Mouse (Mus musculus) heart, embryonic 11.5 days (tissue): ENCODE measurements around the gene Sfxn4. TPM values are rescaled to one million over a fixed set of nuclear protein-coding genes. Genes with fewer than 3 reads are reported as not detected.

Experiments
- ATAC-seq: fragments of 200-750 bp; cut with Nextera tagmentation; replicated peaks from 2 replicates; pipeline ENCODE4 v1.8.0; 2017; ENCODE audit warnings: moderate library complexity; ENCODE audit not compliant: insufficient number of reproducible peaks, low FRiP score, low TSS enrichment
- H3K27ac ChIP-seq: fragments of 300-500 bp; sonication (generic); 2 replicates; pipeline ENCODE4 v1.5.1; 2014; ENCODE audit warnings: mild to moderate bottlenecking, low read depth, low read length
- H3K27me3 ChIP-seq: fragments of 300-500 bp; sonication (generic); 2 replicates; pipeline ENCODE4 v1.6.1; 2014; ENCODE audit warnings: mild to moderate bottlenecking, low read length, mixed read lengths; ENCODE audit not compliant: control insufficient read depth, insufficient read depth
- H3K36me3 ChIP-seq: fragments of 300-500 bp; sonication (generic); 2 replicates; pipeline ENCODE4 v1.6.1; 2014; ENCODE audit warnings: mild to moderate bottlenecking, low read length, moderate library complexity, mixed read lengths; ENCODE audit not compliant: control insufficient read depth, insufficient read depth
- H3K4me1 ChIP-seq: fragments of 300-500 bp; sonication (generic); 2 replicates; pipeline ENCODE4 v1.6.1; 2014; ENCODE audit warnings: low read length; ENCODE audit not compliant: control insufficient read depth, insufficient read depth
- H3K4me2 ChIP-seq: fragments of 300-500 bp; sonication (generic); 2 replicates; pipeline ENCODE4 v1.6.1; 2014; ENCODE audit warnings: mild to moderate bottlenecking, moderate library complexity
- H3K4me3 ChIP-seq: fragments of 300-500 bp; sonication (generic); 2 replicates; pipeline ENCODE4 v1.5.1; 2014; ENCODE audit warnings: low read depth, low read length
- H3K9ac ChIP-seq: fragments of 300-500 bp; sonication (generic); 2 replicates; pipeline ENCODE4 v1.6.1; 2014; ENCODE audit warnings: mild to moderate bottlenecking, low read depth, low read length, moderate library complexity
- H3K9me3 ChIP-seq: fragments of 300-500 bp; sonication (generic); replicated peaks from 2 replicates; pipeline ENCODE4 v1.6.1; 2016; ENCODE audit warnings: low read length; ENCODE audit not compliant: control insufficient read depth
- WGBS: fragments of 180-500 bp; shearing (Covaris S2); extraction: QIAGEN DNeasy Blood & Tissue Kit; methylation state at CpG from one replicate; pipeline ENCODE4 v1.1.7; 2014; ENCODE audit not compliant: insufficient replicate concordance; 5-methylcytosine and 5-hydroxymethylcytosine counted together
- polyA plus RNA-seq: library from polyadenylated mRNA; unstranded; fragments of >200 nt; fragmentation: Nextera tagmentation; extraction: Ambion mirVana; gene quantifications from 2 replicates; pipeline ENCODE4 v1.2.1, GENCODE M21; 2014

The Sfxn4 gene
- polyA plus RNA-seq, 1 experiment from 2014 or later, result 7.3 TPM

DNA sequence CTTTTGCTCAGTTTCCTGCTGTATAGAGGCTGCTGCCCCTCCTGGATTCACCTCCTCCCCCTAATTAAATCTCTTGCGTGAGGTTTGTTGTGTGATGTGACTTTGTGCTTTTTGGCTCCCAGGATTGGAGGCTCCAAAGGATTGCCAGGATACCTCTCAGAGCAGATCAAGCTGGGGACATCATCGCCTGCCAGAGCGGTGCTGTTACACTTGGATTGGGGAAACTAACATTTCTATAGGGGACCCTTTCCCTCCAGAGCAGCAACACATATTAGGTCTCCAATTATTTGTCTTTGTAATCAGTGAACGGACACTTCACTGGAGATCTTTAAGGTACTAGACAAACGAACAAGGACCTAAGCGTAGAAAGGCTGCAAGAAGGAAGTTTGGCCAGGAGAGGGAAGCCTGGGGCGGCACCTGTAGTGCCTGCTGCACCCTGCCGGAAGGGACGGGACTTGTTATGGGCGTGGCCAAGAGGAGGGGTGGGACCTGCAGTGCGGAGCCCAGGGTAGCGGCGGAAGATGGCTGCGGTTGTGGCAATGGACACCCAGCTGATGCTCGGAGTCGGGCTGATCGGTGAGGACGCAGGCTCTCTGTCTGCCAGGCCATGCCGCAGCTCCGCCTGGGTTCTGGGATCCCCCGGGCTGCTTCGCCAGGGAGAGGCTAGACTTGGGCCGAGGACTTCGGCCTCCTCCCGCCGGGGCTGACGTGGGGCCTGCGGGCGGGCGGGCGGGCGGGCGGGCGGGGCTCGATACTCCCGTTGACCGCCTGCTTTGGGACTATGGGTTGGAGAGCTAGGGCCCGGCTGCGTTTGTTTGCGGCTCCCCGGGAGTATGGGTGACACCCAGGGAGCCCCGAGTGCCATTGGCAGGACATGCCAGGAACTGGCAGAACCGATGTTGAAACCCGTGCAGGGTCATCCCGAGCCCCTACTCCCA is 49.9 kb downstream of the Sfxn4 start, which contains the start of gene Fam45a:
Gene Fam45a (plus strand): TSS at position 488 of the 938 bp plus-strand sequence.
- Histone ChIP-seq H3K27me3 (no peaks in the 10 kb centered on the region), H3K4me2 (peak within 1 kb of the TSS; percentile 77), H3K9ac (peak within 1 kb of the TSS; percentile 70), H3K4me3 (peak within 1 kb of the TSS; percentile 63), H3K4me1 (peaks cover 7% of the 10 kb centered on the region; the same call in 1 of the 2 replicates), H3K36me3 (peaks cover 6% of the 10 kb centered on the region; the same call in 1 of the 2 replicates), H3K27ac (peak within 1 kb of the TSS; percentile 46), H3K9me3 (no peaks in the 10 kb centered on the region)
- 2% methylated on average over 42 of the region's 45 CpGs for WGBS
- ATAC-seq, result peak; percentile 100

GRCm38 (mm10) chr19:60809927-60810326 is 51.4 kb downstream of the Sfxn4 start:
- no peak overlapping the region for H3K4me3 ChIP-seq
- H3K27ac ChIP-seq, result no peak overlapping the region
- no peak overlapping the region for H3K9ac ChIP-seq
- 65% methylated on average over 2 of the region's 2 CpGs for WGBS
- peaks cover 7% of the 10 kb centered on the region; the same call in 1 of the 2 replicates for H3K4me1 ChIP-seq
- no peak for ATAC-seq
- no peaks in the 10 kb centered on the region for H3K27me3 ChIP-seq
- 0 out of 2 replicates have a peak, but pooled peaks cover 2% of the 10 kb centered on the region for H3K36me3 ChIP-seq
- H3K4me2 ChIP-seq, result no peak overlapping the region
- H3K9me3 ChIP-seq, result no peaks in the 10 kb centered on the region

DNA sequence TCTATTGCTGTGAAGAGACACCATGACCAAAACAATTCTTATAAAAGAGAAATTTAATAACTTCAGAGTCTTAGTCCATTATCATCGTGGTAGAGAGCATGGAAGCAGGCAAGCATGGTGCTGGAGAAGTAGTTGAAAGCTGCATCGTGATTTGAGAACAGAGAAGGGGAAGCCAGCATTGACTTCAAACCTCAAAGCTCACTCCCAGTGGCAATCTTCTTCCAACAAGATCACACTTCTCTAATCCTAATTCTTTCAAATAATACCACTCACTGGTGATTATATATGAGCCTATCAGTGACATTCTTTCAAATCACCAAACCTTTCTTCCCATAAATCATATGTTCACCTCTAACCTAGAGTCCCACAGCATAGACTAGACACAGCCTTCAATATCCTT is 56.4 kb downstream of the Sfxn4 start:
- Histone ChIP-seq H3K4me3 (no peak overlapping the region), H3K36me3 (no peaks in the 10 kb centered on the region), H3K27ac (no peak overlapping the region), H3K9ac (no peak overlapping the region), H3K9me3 (no peaks in the 10 kb centered on the region), H3K27me3 (no peaks in the 10 kb centered on the region), H3K4me2 (no peak overlapping the region), H3K4me1 (no peaks in the 10 kb centered on the region)
- WGBS, result 53% methylated on average over 2 of the region's 2 CpGs
- ATAC-seq, result no peak

GRCm38 (mm10) chr19:60799867-60800569 is 61.3 kb downstream of the Sfxn4 start:
- H3K4me1 ChIP-seq, result no peaks in the 10 kb centered on the region
- WGBS, result 67% methylated on average over 7 of the region's 7 CpGs
- H3K36me3 ChIP-seq, result no peaks in the 10 kb centered on the region
- no peaks in the 10 kb centered on the region for H3K27me3 ChIP-seq
- ATAC-seq, result peak; percentile 72
- no peaks in the 10 kb centered on the region for H3K9me3 ChIP-seq
- H3K4me3 ChIP-seq, result no peak overlapping the region
- no peak overlapping the region for H3K9ac ChIP-seq
- H3K4me2 ChIP-seq, result no peak overlapping the region
- H3K27ac ChIP-seq, result peak overlapping the region; percentile 55; the same call in 1 of the 2 replicates

DNA sequence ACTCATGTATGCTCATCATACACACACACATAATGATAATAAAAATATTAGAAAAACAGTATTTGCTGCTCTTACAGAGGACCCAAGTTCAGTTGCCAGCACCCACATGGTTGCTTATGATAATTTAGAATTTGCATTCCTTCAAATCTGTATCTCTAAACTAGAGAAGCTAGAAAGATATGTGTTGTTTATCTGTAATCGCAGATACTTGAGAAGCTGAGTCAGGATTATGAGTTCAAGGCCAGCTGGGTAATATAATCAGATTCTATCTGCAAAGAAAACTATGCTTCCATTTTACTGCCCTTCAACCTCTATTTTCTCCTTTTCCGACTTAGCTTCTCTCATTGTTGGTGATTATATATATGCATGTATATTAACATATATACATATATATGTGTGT is 63.9 kb downstream of the Sfxn4 start:
- Histone ChIP-seq H3K9me3 (no peaks in the 10 kb centered on the region), H3K9ac (no peak overlapping the region), H3K4me2 (no peak overlapping the region), H3K27me3 (no peaks in the 10 kb centered on the region), H3K4me3 (no peak overlapping the region), H3K4me1 (no peaks in the 10 kb centered on the region), H3K36me3 (no peaks in the 10 kb centered on the region), H3K27ac (no peak overlapping the region)
- WGBS, result 77% methylated on average over 2 of the region's 2 CpGs
- no peak for ATAC-seq

- Histone ChIP-seq H3K4me1 (no peaks in the 10 kb centered on the region), H3K9ac (no peak overlapping the region), H3K36me3 (no peaks in the 10 kb centered on the region), H3K27ac (no peak overlapping the region), H3K9me3 (no peaks in the 10 kb centered on the region), H3K27me3 (no peaks in the 10 kb centered on the region), H3K4me2 (no peak overlapping the region), H3K4me3 (no peak overlapping the region)
- no peak for ATAC-seq
- 86% methylated on average over 2 of the region's 2 CpGs for WGBS
Measured at GRCm38 (mm10) chr19:60795244-60795643, 66.0 kb downstream of the Sfxn4 start.

- WGBS, result 86% methylated on average over 2 of the region's 2 CpGs
- H3K9ac ChIP-seq, result no peak overlapping the region
- no peaks in the 10 kb centered on the region for H3K36me3 ChIP-seq
- no peak overlapping the region for H3K27ac ChIP-seq
- no peaks in the 10 kb centered on the region for H3K9me3 ChIP-seq
- no peak overlapping the region for H3K4me2 ChIP-seq
- no peaks in the 10 kb centered on the region for H3K27me3 ChIP-seq
- H3K4me3 ChIP-seq, result no peak overlapping the region
- peaks cover 3% of the 10 kb centered on the region; the same call in 1 of the 2 replicates for H3K4me1 ChIP-seq
- ATAC-seq, result no peak
Measured at GRCm38 (mm10) chr19:60793170-60793707, 68.0 kb downstream of the Sfxn4 start.

- H3K4me1 ChIP-seq, result peaks cover 7% of the 10 kb centered on the region
- no peak for ATAC-seq
- 22% methylated on average over 9 of the region's 9 CpGs for WGBS
- no peaks in the 10 kb centered on the region for H3K36me3 ChIP-seq
- peak overlapping the region; percentile 98 for H3K27ac ChIP-seq
- peak overlapping the region; percentile 75 for H3K4me2 ChIP-seq
- H3K9me3 ChIP-seq, result no peaks in the 10 kb centered on the region
- H3K27me3 ChIP-seq, result no peaks in the 10 kb centered on the region
- peak overlapping the region; percentile 100 for H3K9ac ChIP-seq
- peak overlapping the region; percentile 99 for H3K4me3 ChIP-seq
Measured at GRCm38 (mm10) chr19:60791164-60791563, 70.1 kb downstream of the Sfxn4 start.
